Mouse (Mus musculus) spleen, adult 2 months (tissue): ENCODE results near the gene Nudt16.

Experiments used
- CTCF ChIP-seq: fragments of 200-500 bp; IDR thresholded peaks from 2 replicates; pipeline ENCODE4 v1.5.1; 2011; ENCODE audit warnings: mild to moderate bottlenecking, inconsistent platforms; ENCODE audit not compliant: insufficient read depth, insufficient read length, insufficient replicate concordance; ENCODE audit errors: extremely low read depth
- POLR2A ChIP-seq: fragments of 200-500 bp; IDR thresholded peaks from 2 replicates; pipeline ENCODE4 v1.6.1; 2011; ENCODE audit warnings: low read depth, low read length, inconsistent platforms

GRCm38 (mm10) chr9:105144992-105145391, 13.4 kb upstream of the Nudt16 start, which contains the start of gene 1700080E11Rik:
- TF ChIP-seq CTCF (no peak), POLR2A (no peak)
